Mouse (Mus musculus) kidney, adult 2 months (tissue): Measurements from ENCODE around the gene Mreg. TPM values are rescaled to one million over a fixed set of nuclear protein-coding genes. Genes with fewer than 3 reads are reported as not detected.

Source experiments
- DNase-seq: peaks from one replicate; pipeline ENCODE4 v3.0.0; 2021
- H3K27ac ChIP-seq: fragments of 200-500 bp; 2 replicates; pipeline ENCODE4 v1.5.1; 2012; ENCODE audit warnings: low read depth, low read length, control low read depth, inconsistent platforms; ENCODE audit not compliant: insufficient read depth
- H3K27me3 ChIP-seq: fragments of 200-500 bp; replicated peaks from 2 replicates; pipeline ENCODE4 v1.6.1; 2012; ENCODE audit warnings: mild to moderate bottlenecking, moderate library complexity, low read length, inconsistent platforms; ENCODE audit not compliant: control insufficient read depth, insufficient read depth
- H3K36me3 ChIP-seq: fragments of 200-500 bp; 2 replicates; pipeline ENCODE4 v1.6.1; 2012; ENCODE audit warnings: mild to moderate bottlenecking, moderate library complexity, low read length, inconsistent platforms; ENCODE audit not compliant: control insufficient read depth, insufficient read depth
- H3K4me1 ChIP-seq: fragments of 200-500 bp; 2 replicates; pipeline ENCODE4 v1.6.1; 2011; ENCODE audit warnings: low read length; ENCODE audit not compliant: control insufficient read depth, insufficient read depth
- H3K4me3 ChIP-seq: fragments of 200-500 bp; 2 replicates; pipeline ENCODE4 v1.5.1; 2011; ENCODE audit warnings: mild to moderate bottlenecking, low read depth, low read length, control low read depth; ENCODE audit not compliant: insufficient read depth
- CTCF ChIP-seq: fragments of 200-500 bp; conservative IDR thresholded peaks from 2 replicates; pipeline ENCODE4 v1.5.1; 2011; ENCODE audit warnings: low read depth, mild to moderate bottlenecking, control low read depth, low read length, moderate library complexity, mixed read lengths; ENCODE audit not compliant: insufficient read depth, insufficient read length
- POLR2A ChIP-seq: fragments of 200-500 bp; IDR thresholded peaks from one replicate; pipeline ENCODE4 v1.6.1; 2011; ENCODE audit warnings: low read depth, low read length, control low read depth
- WGBS: fragments of 180-500 bp; shearing (Covaris S2); methylation state at CpG from one replicate; pipeline ENCODE4 v1.1.7; 2018; 5-methylcytosine and 5-hydroxymethylcytosine counted together
- polyA plus RNA-seq: library from polyadenylated mRNA; depleted of rRNA; stranded (reverse); fragments of >200 nt; gene quantifications from 2 replicates; pipeline ENCODE4 v1.2.3, GENCODE M21; 2012; rRNA removed

Gene Mreg
- 2.3 and 3.2 TPM in 2 replicates for polyA plus RNA-seq

- Histone ChIP-seq H3K4me3 (peak within 1 kb of the TSS; percentile 74), H3K4me1 (0 out of 2 replicates have a peak, but pooled peaks cover 4% of the 10 kb centered on the region), H3K27ac (no peak within 1 kb of the TSS), H3K36me3 (no peaks in the 10 kb centered on the region), H3K27me3 (no peaks in the 10 kb centered on the region)
- WGBS: under 1% methylated on average over 89 of the region's 89 CpGs
- TF ChIP-seq POLR2A (no peak), CTCF (peak; percentile 46)
- DNase-seq: peak; percentile 66
These were observed at the start of gene Mreg for GRCm38 (mm10) chr1:72211701-72212699. Gene Mreg (minus strand): TSS chr1:72212307.

- Histone ChIP-seq H3K4me1 (peaks cover 9% of the 10 kb centered on the region; the same call in 1 of the 2 replicates), H3K27me3 (no peaks in the 10 kb centered on the region), H3K4me3 (no peak overlapping the region), H3K36me3 (no peaks in the 10 kb centered on the region; the same call in 1 of the 2 replicates), H3K27ac (no peak overlapping the region)
- DNase-seq: no peak
- WGBS: 81% methylated on average over 9 of the region's 9 CpGs
- TF ChIP-seq CTCF: no peak
- TF ChIP-seq POLR2A: no peak
These were observed 44.5 kb upstream of the Mreg start for GRCm38 (mm10) chr1:72256381-72257256.

- Histone ChIP-seq H3K27ac (no peak overlapping the region), H3K4me3 (no peak overlapping the region), H3K36me3 (no peaks in the 10 kb centered on the region; the same call in 1 of the 2 replicates), H3K27me3 (no peaks in the 10 kb centered on the region), H3K4me1 (peaks cover 9% of the 10 kb centered on the region; the same call in 1 of the 2 replicates)
- DNase-seq: no peak
- TF ChIP-seq POLR2A (no peak), CTCF (no peak)
- 39% methylated on average over 11 of the region's 11 CpGs for WGBS
These were observed 43.7 kb upstream of the Mreg start for GRCm38 (mm10) chr1:72255854-72256175.

- TF ChIP-seq CTCF (no peak), POLR2A (no peak)
- peak; percentile 69 for DNase-seq
- WGBS: 12% methylated on average over 15 of the region's 15 CpGs
- Histone ChIP-seq H3K27ac (0 out of 2 replicates have a peak overlapping the region, but pooled peaks have one; percentile 15), H3K4me3 (no peak overlapping the region; the same call in 1 of the 2 replicates), H3K4me1 (peaks cover 9% of the 10 kb centered on the region; the same call in 1 of the 2 replicates), H3K27me3 (no peaks in the 10 kb centered on the region), H3K36me3 (no peaks in the 10 kb centered on the region; the same call in 1 of the 2 replicates)
These were observed 43.2 kb upstream of the Mreg start for GRCm38 (mm10) chr1:72255062-72255853.

- no peaks in the 10 kb centered on the region for H3K27me3 ChIP-seq
- peaks cover 9% of the 10 kb centered on the region; the same call in 1 of the 2 replicates for H3K4me1 ChIP-seq
- under 1% methylated on average over 35 of the region's 35 CpGs for WGBS
- H3K4me3 ChIP-seq: peak overlapping the region; percentile 61
- no peak for TF ChIP-seq CTCF
- TF ChIP-seq POLR2A: peak; percentile 88
- peak; percentile 91 for DNase-seq
- H3K27ac ChIP-seq: peak overlapping the region; percentile 54; the same call in 1 of the 2 replicates
- no peaks in the 10 kb centered on the region; the same call in 1 of the 2 replicates for H3K36me3 ChIP-seq
These were observed 42.5 kb upstream of the Mreg start for GRCm38 (mm10) chr1:72254545-72255061.

- no peaks in the 10 kb centered on the region for H3K27me3 ChIP-seq
- no peak overlapping the region for H3K27ac ChIP-seq
- no peak for TF ChIP-seq CTCF
- no peak for TF ChIP-seq POLR2A
- peak overlapping the region; percentile 61; the same call in 1 of the 2 replicates for H3K4me3 ChIP-seq
- H3K36me3 ChIP-seq: no peaks in the 10 kb centered on the region
- peaks cover 9% of the 10 kb centered on the region; the same call in 1 of the 2 replicates for H3K4me1 ChIP-seq
- WGBS: 39% methylated on average over 11 of the region's 11 CpGs
- no peak for DNase-seq
These were observed 41.9 kb upstream of the Mreg start for GRCm38 (mm10) chr1:72253881-72254491.
